Mouse (Mus musculus): ENCODE measurements around the gene Dynll1.
A peak's percentile ranks its signal among the peaks of the same experiment; 100 is the strongest.
"Not testable (repeated sequence)": the region's sequence is repeated elsewhere in the genome, so short reads cannot be mapped to it uniquely, and the experiment has no call there.

Gene Dynll1

GRCm38 (mm10) chr5:115312354-115312753, 11.6 kb upstream of the Dynll1 start:
- DNase-seq, result no peak

- not testable (repeated sequence) for DNase-seq
Measured at GRCm38 (mm10) chr5:115302190-115302589, 1.4 kb upstream of the Dynll1 start.

- DNase-seq, result no peak
Measured at GRCm38 (mm10) chr5:115301615-115302014, 816 bp upstream of the Dynll1 start.

GRCm38 (mm10) chr5:115300035-115300744, 609 bp downstream of the Dynll1 start:
- peak; percentile 70 for DNase-seq

GRCm38 (mm10) chr5:115296347-115296746, 4.5 kb downstream of the Dynll1 start:
- no peak for DNase-seq

- DNase-seq, result no peak
Measured at GRCm38 (mm10) chr5:115294173-115294572, 6.6 kb downstream of the Dynll1 start.

GRCm38 (mm10) chr5:115284735-115285134, 16.1 kb downstream of the Dynll1 start:
- DNase-seq, result no peak

GRCm38 (mm10) chr5:115280050-115280687, 20.6 kb downstream of the Dynll1 start:
- peak; percentile 22 for DNase-seq

- DNase-seq, result peak; percentile 87
Measured at GRCm38 (mm10) chr5:115279226-115280049, 21.4 kb downstream of the Dynll1 start, which contains the start of gene Coq5. Gene Coq5 (plus strand): TSS chr5:115279666.

- no peak for DNase-seq
Measured at GRCm38 (mm10) chr5:115278785-115279184, 22.0 kb downstream of the Dynll1 start.

- no peak for DNase-seq
Measured at GRCm38 (mm10) chr5:115278053-115278452, 22.7 kb downstream of the Dynll1 start.

GRCm38 (mm10) chr5:115275998-115276397, 24.8 kb downstream of the Dynll1 start:
- no peak for DNase-seq

- DNase-seq, result no peak
Measured at GRCm38 (mm10) chr5:115274771-115275170, 26.0 kb downstream of the Dynll1 start.

- DNase-seq, result no peak
Measured at GRCm38 (mm10) chr5:115274353-115274752, 26.4 kb downstream of the Dynll1 start.

- DNase-seq, result no peak
Measured at GRCm38 (mm10) chr5:115273549-115274135, 27.2 kb downstream of the Dynll1 start.

GRCm38 (mm10) chr5:115272812-115273548, 27.8 kb downstream of the Dynll1 start, which contains the start of gene Rnf10:
Gene Rnf10 (minus strand): TSS chr5:115272898.
- DNase-seq, result peak; percentile 94

- peak; percentile 49 for DNase-seq
Measured at GRCm38 (mm10) chr5:115271931-115272811, 28.6 kb downstream of the Dynll1 start.

- DNase-seq, result no peak
Measured at GRCm38 (mm10) chr5:115269969-115270368, 30.8 kb downstream of the Dynll1 start.

- DNase-seq, result no peak
Measured at GRCm38 (mm10) chr5:115268266-115268665, 32.5 kb downstream of the Dynll1 start.

- DNase-seq, result no peak
Measured at GRCm38 (mm10) chr5:115267469-115268045, 33.2 kb downstream of the Dynll1 start.
